Mouse (Mus musculus) midbrain, embryonic 12.5 days (tissue): ENCODE results near the gene Rabgap1l. TPM values are rescaled to one million over a fixed set of nuclear protein-coding genes. Genes with fewer than 3 reads are reported as not detected.
"Not testable (repeated sequence)": the region's sequence is repeated elsewhere in the genome, so short reads cannot be mapped to it uniquely, and the experiment has no call there.

Experiments
- ATAC-seq: fragments of 200-750 bp; cut with Nextera tagmentation; 2 replicates; pipeline ENCODE4 v1.8.0; 2017; ENCODE audit warnings: low read depth, moderate TSS enrichment, moderate library complexity; ENCODE audit not compliant: low FRiP score
- H3K27ac ChIP-seq: fragments of 300-500 bp; sonication (generic); replicated peaks from 2 replicates; pipeline ENCODE4 v1.5.1; 2016; ENCODE audit warnings: mild to moderate bottlenecking
- H3K27me3 ChIP-seq: fragments of 300-500 bp; sonication (generic); 2 replicates; pipeline ENCODE4 v1.6.1; 2016; ENCODE audit warnings: mild to moderate bottlenecking
- H3K36me3 ChIP-seq: fragments of 300-500 bp; sonication (generic); 2 replicates; pipeline ENCODE4 v1.6.1; 2016
- H3K4me1 ChIP-seq: fragments of 300-500 bp; sonication (generic); 2 replicates; pipeline ENCODE4 v1.6.1; 2016
- H3K4me2 ChIP-seq: fragments of 300-500 bp; sonication (generic); replicated peaks from 2 replicates; pipeline ENCODE4 v1.6.1; 2016; ENCODE audit warnings: mild to moderate bottlenecking, moderate library complexity
- H3K4me3 ChIP-seq: fragments of 300-500 bp; sonication (generic); 2 replicates; pipeline ENCODE4 v1.5.1; 2016; ENCODE audit warnings: mild to moderate bottlenecking
- H3K9ac ChIP-seq: fragments of 300-500 bp; sonication (generic); replicated peaks from 2 replicates; pipeline ENCODE4 v1.6.1; 2016; ENCODE audit warnings: mild to moderate bottlenecking, moderate library complexity
- H3K9me3 ChIP-seq: fragments of 300-500 bp; sonication (generic); 2 replicates; pipeline ENCODE4 v1.6.1; 2016; ENCODE audit warnings: mild to moderate bottlenecking
- WGBS: fragments of 180-500 bp; shearing (Covaris S2); methylation state at CpG from one replicate; pipeline ENCODE4 v1.1.7; 2016; 5-methylcytosine and 5-hydroxymethylcytosine counted together
- polyA plus RNA-seq: library from polyadenylated mRNA; unstranded; fragments of >200 nt; fragmentation: Nextera tagmentation; extraction: Ambion mirVana; gene quantifications from 2 replicates; pipeline ENCODE4 v1.2.1, GENCODE M21; 2016

The Rabgap1l gene
- polyA plus RNA-seq, 1 experiment from 2014 or later, result 21.2 TPM

DNA sequence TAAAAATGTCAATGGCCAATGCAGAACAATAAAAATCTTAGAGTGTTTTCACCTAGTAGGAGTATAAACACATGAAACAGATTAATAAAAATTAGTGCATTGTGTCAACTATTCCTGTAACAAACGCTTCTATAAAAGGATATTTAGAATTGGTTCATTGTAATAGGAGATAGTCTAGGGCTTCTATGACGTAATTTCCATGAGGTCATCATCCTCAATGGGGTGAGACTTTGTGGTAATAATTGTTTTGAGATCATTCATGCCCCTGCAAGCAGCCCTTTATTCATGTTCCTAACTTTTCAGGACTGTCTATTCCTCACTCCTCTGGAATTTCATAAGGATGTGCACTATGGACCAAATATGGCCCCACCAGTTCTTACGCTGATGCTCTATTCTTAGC lies 495.3 kb downstream of the Rabgap1l start:
- no peak overlapping the region for H3K4me3 ChIP-seq
- H3K27me3 ChIP-seq, result no peaks in the 10 kb centered on the region
- ATAC-seq, result no peak
- H3K36me3 ChIP-seq, result no peaks in the 10 kb centered on the region
- 81% methylated on average over 3 of the region's 3 CpGs for WGBS
- H3K9me3 ChIP-seq, result no peaks in the 10 kb centered on the region
- no peak overlapping the region for H3K4me2 ChIP-seq
- H3K4me1 ChIP-seq, result no peaks in the 10 kb centered on the region
- no peak overlapping the region for H3K27ac ChIP-seq
- no peak overlapping the region for H3K9ac ChIP-seq

DNA sequence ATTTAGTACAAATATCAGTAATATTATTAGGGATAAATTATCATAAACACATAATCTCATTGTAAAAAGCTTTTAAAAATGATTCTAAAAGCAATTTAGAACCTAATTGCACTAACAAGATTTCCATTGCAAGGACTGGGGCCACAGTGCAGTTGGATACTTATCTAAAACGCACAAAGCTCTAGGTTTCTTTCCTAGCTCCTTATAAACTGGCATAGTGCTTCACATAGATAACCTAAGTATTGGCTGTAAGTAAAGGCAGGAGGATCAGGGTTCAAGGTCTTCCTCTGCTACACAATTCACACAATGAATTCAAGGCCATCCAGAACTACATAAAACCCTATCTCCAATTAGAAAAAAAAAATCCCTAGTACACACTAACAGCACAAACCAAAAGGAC lies 497.7 kb downstream of the Rabgap1l start:
- ATAC-seq, result no peak
- 93% methylated on average over 1 of the region's 1 CpGs for whole genome bisulfite sequencing
- Histone ChIP-seq H3K4me3 (no peak overlapping the region), H3K9ac (no peak overlapping the region), H3K27ac (no peak overlapping the region), H3K4me2 (no peak overlapping the region), H3K9me3 (no peaks in the 10 kb centered on the region), H3K27me3 (no peaks in the 10 kb centered on the region), H3K36me3 (no peaks in the 10 kb centered on the region), H3K4me1 (no peaks in the 10 kb centered on the region)

DNA sequence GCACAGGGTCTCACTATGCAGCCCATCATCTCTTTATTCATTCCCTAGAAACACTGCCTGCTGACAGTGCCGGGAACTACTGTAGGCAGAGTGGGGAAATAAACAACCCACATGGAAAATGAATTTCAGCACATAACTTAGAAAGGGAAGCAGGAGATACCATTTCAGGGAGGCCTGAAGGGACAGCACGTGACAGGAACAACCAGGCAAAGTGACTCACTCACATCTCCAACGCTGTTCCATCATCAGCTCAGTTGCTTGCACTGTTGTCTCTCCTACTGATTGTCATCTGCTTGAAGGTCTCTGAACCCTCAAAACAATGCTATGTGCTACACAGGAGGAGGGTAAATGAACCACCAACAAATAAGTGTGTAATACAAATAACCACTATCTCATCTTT lies 499.5 kb downstream of the Rabgap1l start:
- Histone ChIP-seq H3K9me3 (no peaks in the 10 kb centered on the region), H3K9ac (no peak overlapping the region), H3K4me2 (no peak overlapping the region), H3K36me3 (no peaks in the 10 kb centered on the region), H3K27me3 (no peaks in the 10 kb centered on the region), H3K27ac (no peak overlapping the region), H3K4me1 (no peaks in the 10 kb centered on the region), H3K4me3 (no peak overlapping the region)
- ATAC-seq, result no peak
- 83% methylated on average over 3 of the region's 3 CpGs for WGBS

- Histone ChIP-seq H3K4me1 (peaks cover 3% of the 10 kb centered on the region), H3K4me3 (no peak overlapping the region), H3K4me2 (no peak overlapping the region), H3K9me3 (no peaks in the 10 kb centered on the region), H3K36me3 (no peaks in the 10 kb centered on the region), H3K9ac (no peak overlapping the region), H3K27ac (no peak overlapping the region), H3K27me3 (no peaks in the 10 kb centered on the region)
- no peak for ATAC-seq
- WGBS, result 99% methylated on average over 2 of the region's 2 CpGs
These were observed 501.0 kb downstream of the Rabgap1l start for GRCm38 (mm10) chr1:160292058-160292457.

DNA sequence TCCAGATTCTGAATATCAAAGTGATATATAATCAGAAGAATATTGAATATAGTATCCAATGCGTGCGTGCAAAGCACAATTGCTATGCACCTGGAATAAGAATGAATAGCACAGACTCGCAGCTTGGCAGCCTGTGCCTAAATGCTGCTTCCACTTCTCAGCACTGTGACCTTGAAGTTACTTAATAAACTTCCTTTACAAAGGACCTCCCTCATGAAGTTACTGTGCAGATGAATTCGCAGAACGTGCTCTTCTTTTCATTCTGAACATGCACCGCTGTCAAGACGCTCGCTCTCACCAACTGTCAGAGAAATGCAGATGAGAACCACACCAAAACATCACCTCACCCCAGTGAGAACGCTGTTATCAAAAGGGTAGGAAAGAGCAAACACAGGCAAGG lies 502.8 kb downstream of the Rabgap1l start:
- H3K4me1 ChIP-seq, result peaks cover 10% of the 10 kb centered on the region

GRCm38 (mm10) chr1:160287058-160287645 lies 505.9 kb downstream of the Rabgap1l start:
- 69% methylated on average over 5 of the region's 5 CpGs for WGBS
- no peak overlapping the region for H3K4me2 ChIP-seq
- peaks cover 10% of the 10 kb centered on the region for H3K4me1 ChIP-seq
- no peaks in the 10 kb centered on the region for H3K36me3 ChIP-seq
- no peaks in the 10 kb centered on the region for H3K9me3 ChIP-seq
- no peak overlapping the region for H3K4me3 ChIP-seq
- H3K27ac ChIP-seq, result peak overlapping the region; percentile 63
- H3K27me3 ChIP-seq, result no peaks in the 10 kb centered on the region
- ATAC-seq, result peak; percentile 67
- no peak overlapping the region for H3K9ac ChIP-seq

More for the DNA sequence above, 502.8 kb downstream of the Rabgap1l start:
- Histone ChIP-seq H3K4me3 (no peak overlapping the region), H3K9me3 (no peaks in the 10 kb centered on the region), H3K9ac (no peak overlapping the region), H3K27me3 (no peaks in the 10 kb centered on the region), H3K27ac (no peak overlapping the region), H3K36me3 (no peaks in the 10 kb centered on the region), H3K4me2 (no peak overlapping the region)
- ATAC-seq, result no peak
- 71% methylated on average over 9 of the region's 9 CpGs for WGBS

DNA sequence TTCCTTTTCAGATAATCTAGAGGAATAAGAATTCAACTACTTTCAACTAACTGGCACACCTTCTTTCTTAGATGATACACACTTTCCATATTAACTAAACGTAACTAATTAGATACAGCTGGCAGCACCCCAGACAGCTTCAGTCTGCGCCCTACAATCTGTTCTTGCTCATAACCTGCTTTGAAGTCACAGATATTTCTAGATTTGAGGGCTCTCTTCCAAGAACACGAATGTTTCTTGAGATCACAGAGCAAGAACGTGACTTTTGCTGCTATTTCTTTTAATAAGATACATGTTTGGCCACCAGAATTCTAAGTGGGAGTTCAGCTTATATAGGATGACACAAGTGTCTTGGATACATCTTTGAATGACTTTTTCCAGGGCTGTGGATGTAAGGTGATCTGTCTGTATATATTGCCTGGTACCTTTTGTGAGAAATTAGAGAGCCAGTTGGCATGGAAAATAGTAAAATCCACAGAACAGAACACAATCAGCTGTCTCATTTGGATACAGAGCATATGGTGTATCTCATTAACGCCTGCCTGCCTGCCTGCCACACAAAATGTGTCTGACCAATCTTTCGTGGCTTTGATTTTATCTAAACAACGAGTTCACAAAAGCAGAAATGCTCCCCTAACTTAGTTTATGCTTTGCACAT lies 506.5 kb downstream of the Rabgap1l start:
- ATAC-seq, result peak; percentile 28
- H3K27ac ChIP-seq, result peak overlapping the region; percentile 63

DNA sequence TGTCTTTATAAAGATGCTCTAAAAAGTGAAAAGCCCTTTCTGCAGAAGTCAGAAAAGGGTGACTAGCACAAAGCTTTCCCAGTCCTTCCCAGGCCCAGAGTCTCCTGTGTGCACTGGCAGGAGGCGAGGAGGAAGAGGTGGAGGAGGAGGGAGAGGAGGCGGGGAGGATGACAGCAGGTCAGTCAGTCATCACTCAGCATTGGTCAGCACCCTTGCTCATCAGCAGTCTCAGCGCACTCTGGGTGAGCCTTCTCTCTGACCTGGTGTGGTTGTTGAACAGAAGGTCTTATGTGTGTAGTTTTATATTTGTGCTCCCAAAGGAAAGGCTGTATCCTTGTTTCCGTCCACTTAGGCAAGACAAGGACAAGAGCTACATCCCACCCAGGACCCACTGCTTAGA lies 508.8 kb downstream of the Rabgap1l start:
- Histone ChIP-seq H3K27me3 (no peaks in the 10 kb centered on the region), H3K4me1 (peaks cover 10% of the 10 kb centered on the region), H3K4me3 (no peak overlapping the region), H3K4me2 (no peak overlapping the region), H3K9me3 (no peaks in the 10 kb centered on the region), H3K9ac (no peak overlapping the region), H3K27ac (no peak overlapping the region), H3K36me3 (no peaks in the 10 kb centered on the region)
- 73% methylated on average over 4 of the region's 4 CpGs for WGBS
- ATAC-seq, result no peak

More for the DNA sequence above, 506.5 kb downstream of the Rabgap1l start:
- Histone ChIP-seq H3K9ac (no peak overlapping the region), H3K9me3 (no peaks in the 10 kb centered on the region), H3K4me3 (no peak overlapping the region), H3K36me3 (no peaks in the 10 kb centered on the region), H3K4me2 (no peak overlapping the region), H3K27me3 (no peaks in the 10 kb centered on the region), H3K4me1 (peaks cover 10% of the 10 kb centered on the region)
- 64% methylated on average over 7 of the region's 7 CpGs for WGBS

GRCm38 (mm10) chr1:160282166-160282874 lies 510.7 kb downstream of the Rabgap1l start:
- H3K4me1 ChIP-seq, result peaks cover 10% of the 10 kb centered on the region
- H3K27me3 ChIP-seq, H3K4me2 ChIP-seq, H3K27ac ChIP-seq, H3K4me3 ChIP-seq, H3K9ac ChIP-seq, H3K9me3 ChIP-seq, ATAC-seq, H3K36me3 ChIP-seq: not testable (repeated sequence)
- 82% methylated on average over 2 of the region's 2 CpGs for WGBS

GRCm38 (mm10) chr1:160281337-160282084 lies 511.5 kb downstream of the Rabgap1l start:
- Histone ChIP-seq H3K4me2 (no peak overlapping the region), H3K27ac (no peak overlapping the region), H3K9ac (no peak overlapping the region), H3K27me3 (no peaks in the 10 kb centered on the region), H3K4me1 (peaks cover 2% of the 10 kb centered on the region), H3K9me3 (no peaks in the 10 kb centered on the region), H3K36me3 (no peaks in the 10 kb centered on the region), H3K4me3 (no peak overlapping the region)
- 61% methylated on average over 3 of the region's 3 CpGs for WGBS
- no peak for ATAC-seq

DNA sequence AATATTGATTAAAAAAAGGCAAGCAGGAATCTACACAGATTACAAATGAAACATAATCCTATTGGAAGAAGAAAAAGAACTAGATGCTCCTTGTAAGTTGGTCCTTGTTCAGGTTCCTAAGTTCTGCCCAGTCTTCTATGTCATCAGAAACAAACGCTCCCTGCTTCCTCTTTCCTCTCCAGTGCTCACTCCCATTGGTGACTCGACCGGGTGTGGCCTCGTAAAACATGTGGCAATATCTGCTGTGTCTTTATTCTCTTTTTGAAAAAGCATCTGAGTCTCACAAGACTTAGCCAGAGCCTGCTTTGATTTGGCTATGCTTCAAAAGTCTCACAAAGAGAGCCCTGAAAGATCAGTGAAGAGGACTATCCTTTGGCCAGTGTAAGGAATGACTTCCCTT lies 512.4 kb downstream of the Rabgap1l start:
- Histone ChIP-seq H3K27me3 (no peaks in the 10 kb centered on the region), H3K9me3 (no peaks in the 10 kb centered on the region), H3K36me3 (no peaks in the 10 kb centered on the region), H3K9ac (no peak overlapping the region), H3K27ac (no peak overlapping the region), H3K4me1 (no peaks in the 10 kb centered on the region), H3K4me2 (no peak overlapping the region), H3K4me3 (no peak overlapping the region)
- no peak for ATAC-seq
- 86% methylated on average over 4 of the region's 4 CpGs for WGBS
